Comparison of ENCODE assay signal across 8 mouse cellular contexts in the genomic region with DNA sequence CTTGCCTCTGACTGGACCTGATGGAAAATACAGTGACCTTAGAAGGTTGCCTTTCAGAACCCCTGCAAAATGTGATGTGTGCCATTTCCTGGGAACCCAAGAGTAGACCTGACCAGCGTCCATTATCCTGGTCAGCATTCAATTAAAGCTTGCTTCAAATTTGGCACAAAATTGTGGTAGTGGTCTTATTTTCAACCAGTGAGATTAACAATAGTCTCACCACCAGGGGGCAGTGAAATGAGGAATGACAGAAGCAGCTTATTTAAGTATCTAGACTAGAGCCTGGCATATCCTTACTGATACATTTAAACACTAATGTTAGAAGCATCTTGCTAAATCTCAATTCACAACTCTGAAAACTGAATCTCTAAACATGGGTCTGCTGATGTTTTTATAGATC. TPM values are rescaled to one million over a fixed set of nuclear protein-coding genes. Genes with fewer than 3 reads are reported as not detected.
DNase-seq lines count a peak whose midpoint lies in the region; ATAC-seq lines count a peak whose summit lies in the region.

No protein-coding gene starts in this region.

- no peaks in the 10 kb centered on the region for H3K9me3 ChIP-seq in kidney, embryonic 16.5 days (ENCODE audit: low read length)
- no peaks in the 10 kb centered on the region for H3K9me3 ChIP-seq in embryonic facial prominence, embryonic 14.5 days (ENCODE audit: control insufficient read depth, low read length)

- ATAC-seq in CD4-positive, CD25-positive, alpha-beta regulatory T cell, adult 4 months: no peak
- no peak for ATAC-seq in kidney, embryonic 16.5 days (ENCODE audit: low FRiP score, low TSS enrichment)
- ATAC-seq in embryonic facial prominence, embryonic 14.5 days (ENCODE audit: low read depth): no peak

- peak; percentile 27 for DNase-seq in CD4-positive, CD25-positive, alpha-beta regulatory T cell, adult 2 months (ENCODE audit: low read depth, low spot score)
- peak; percentile 44 for DNase-seq in kidney, postnatal 14 days
- peak; percentile 35 for DNase-seq in A20 (ENCODE audit: low read depth, low spot score)
- peak; percentile 71 for DNase-seq in embryonic facial prominence, embryonic 14.5 days (ENCODE audit: low spot score)
- no peak for DNase-seq in spleen, adult 12 weeks (ENCODE audit: low spot score)
- no peak for DNase-seq in urinary bladder, postnatal 10 days (ENCODE audit: low spot score)

- H3K27ac ChIP-seq in kidney, embryonic 16.5 days (ENCODE audit: low read length): no peak overlapping the region
- H3K27ac ChIP-seq in embryonic facial prominence, embryonic 14.5 days (replicated peaks; ENCODE audit: low read depth, low read length): no peak overlapping the region

- no peak overlapping the region for H3K9ac ChIP-seq in kidney, embryonic 16.5 days (replicated peaks; ENCODE audit: low read length)
- no peak overlapping the region for H3K9ac ChIP-seq in embryonic facial prominence, embryonic 14.5 days (ENCODE audit: low read depth, low read length)

- H3K27me3 ChIP-seq in kidney, embryonic 16.5 days (ENCODE audit: insufficient read depth, low read length): no peaks in the 10 kb centered on the region
- no peaks in the 10 kb centered on the region for H3K27me3 ChIP-seq in embryonic facial prominence, embryonic 14.5 days (replicated peaks; ENCODE audit: control insufficient read depth, insufficient read depth, low read length)

- H3K36me3 ChIP-seq in kidney, embryonic 16.5 days (ENCODE audit: insufficient read depth, low read length): no peaks in the 10 kb centered on the region
- H3K36me3 ChIP-seq in embryonic facial prominence, embryonic 14.5 days (ENCODE audit: control insufficient read depth, insufficient read depth, low read length): no peaks in the 10 kb centered on the region

- peaks cover 9% of the 10 kb centered on the region; the same call in 1 of the 2 replicates for H3K4me1 ChIP-seq in kidney, embryonic 16.5 days (ENCODE audit: insufficient read depth, low read length)
- no peaks in the 10 kb centered on the region for H3K4me1 ChIP-seq in embryonic facial prominence, embryonic 14.5 days (ENCODE audit: control insufficient read depth, insufficient read depth, low read length)

- no peak overlapping the region for H3K4me2 ChIP-seq in kidney, embryonic 16.5 days (replicated peaks; ENCODE audit: low read depth, low read length)
- no peak overlapping the region for H3K4me2 ChIP-seq in embryonic facial prominence, embryonic 14.5 days (ENCODE audit: low read depth, low read length)

- H3K4me3 ChIP-seq in kidney, embryonic 16.5 days (ENCODE audit: low read length): no peak overlapping the region
- no peak overlapping the region for H3K4me3 ChIP-seq in embryonic facial prominence, embryonic 14.5 days (ENCODE audit: low read depth, low read length)

- WGBS in kidney, embryonic 16.5 days: 78% methylated on average over 1 of the region's 1 CpGs
- WGBS in embryonic facial prominence, embryonic 14.5 days: 60% methylated on average over 1 of the region's 1 CpGs

RNA-seq across cellular contexts. Expression of a gene that starts 31.6 kb away (rescaled TPM):
- not detected for polyA plus RNA-seq in CD4-positive, CD25-positive, alpha-beta regulatory T cell, adult 4 months (2017; shearing (Covaris generic))
- polyA plus RNA-seq in kidney, embryonic 16.5 days (2015; fragmentation: Nextera tagmentation; extraction: Ambion mirVana): 8.5 and 10.3 TPM in 2 replicates
- 3.6 and 3.8 TPM in 2 replicates for polyA plus RNA-seq in embryonic facial prominence, embryonic 14.5 days (2014; fragmentation: Nextera tagmentation; extraction: Ambion mirVana)

Comparison
In these comparisons a context has a peak if more than half of its experiments do, and no peak if none do; other contexts are left out.
1. DNase-seq: peak in CD4-positive, CD25-positive, alpha-beta regulatory T cell, adult 2 months (single experiment), kidney, postnatal 14 days (single experiment), A20 (single experiment) and embryonic facial prominence, embryonic 14.5 days (single experiment); none in spleen, adult 12 weeks (single experiment) and urinary bladder, postnatal 10 days (single experiment).